Mouse (Mus musculus) layer of hippocampus, adult 9-11 months (tissue): ENCODE results near the gene Pdzph1.
A peak's percentile ranks its signal among the peaks of the same experiment; 100 is the strongest.

Experiments used
- DNase-seq: peaks from one replicate; pipeline ENCODE4 v3.0.0; 2022

Pdzph1 gene

GRCm38 (mm10) chr17:58991275-58991674, at the start of gene Pdzph1:
TSS of gene Pdzph1 (minus strand) at chr17:58991375.
- no peak for DNase-seq

GRCm38 (mm10) chr17:59039754-59040153, 48.6 kb upstream of the Pdzph1 start:
- no peak for DNase-seq

GRCm38 (mm10) chr17:59033445-59033844, 42.3 kb upstream of the Pdzph1 start:
- DNase-seq = no peak

GRCm38 (mm10) chr17:59026336-59026735, 35.2 kb upstream of the Pdzph1 start:
- no peak for DNase-seq

GRCm38 (mm10) chr17:59024502-59024901, 33.3 kb upstream of the Pdzph1 start:
- no peak for DNase-seq

- DNase-seq = no peak
Observed at GRCm38 (mm10) chr17:59023971-59024370, 32.8 kb upstream of the Pdzph1 start.

GRCm38 (mm10) chr17:59018666-59019065, 27.5 kb upstream of the Pdzph1 start:
- no peak for DNase-seq

- DNase-seq = peak; percentile 29
Observed at GRCm38 (mm10) chr17:59013091-59013459, 21.9 kb upstream of the Pdzph1 start, which contains the start of gene Nudt12. TSS of gene Nudt12 (minus strand) at chr17:59013372.

GRCm38 (mm10) chr17:59012421-59013090, 21.4 kb upstream of the Pdzph1 start:
- DNase-seq = no peak

- DNase-seq = no peak
Observed at GRCm38 (mm10) chr17:59011546-59012307, 20.6 kb upstream of the Pdzph1 start.

- DNase-seq = no peak
Observed at GRCm38 (mm10) chr17:58973237-58973636, 17.9 kb downstream of the Pdzph1 start.

- DNase-seq = peak; percentile 4
Observed at GRCm38 (mm10) chr17:58959905-58960304, 31.3 kb downstream of the Pdzph1 start.

- no peak for DNase-seq
Observed at GRCm38 (mm10) chr17:58957055-58957454, 34.1 kb downstream of the Pdzph1 start.

GRCm38 (mm10) chr17:58943015-58943822, 48.0 kb downstream of the Pdzph1 start:
- no peak for DNase-seq

- DNase-seq = no peak
Observed at GRCm38 (mm10) chr17:58938598-58938997, 52.6 kb downstream of the Pdzph1 start.

GRCm38 (mm10) chr17:58937533-58937932, 53.6 kb downstream of the Pdzph1 start:
- DNase-seq = no peak

- no peak for DNase-seq
Observed at GRCm38 (mm10) chr17:58932983-58933280, 58.2 kb downstream of the Pdzph1 start.

- DNase-seq = no peak
Observed at GRCm38 (mm10) chr17:58932279-58932982, 58.7 kb downstream of the Pdzph1 start.

GRCm38 (mm10) chr17:58924754-58925546, 66.2 kb downstream of the Pdzph1 start:
- no peak for DNase-seq

- no peak for DNase-seq
Observed at GRCm38 (mm10) chr17:58923901-58924476, 67.2 kb downstream of the Pdzph1 start.

GRCm38 (mm10) chr17:58923316-58923866, 67.8 kb downstream of the Pdzph1 start:
- no peak for DNase-seq
